Mouse (Mus musculus) activated CD4-positive, CD25-positive, alpha-beta regulatory T cell, adult 4 months (primary cell): Measurements from ENCODE around the gene Lgmn. TPM values are rescaled to one million over a fixed set of nuclear protein-coding genes. Genes with fewer than 3 reads are reported as not detected.

Experiments
- ATAC-seq: one replicate; pipeline ENCODE4 v1.8.0; 2017
- polyA plus RNA-seq, 2 experiments: library from polyadenylated mRNA; unstranded; fragments of 100-300 nt; shearing (Covaris generic); gene quantifications; one replicate each; pipeline ENCODE4 v1.2.1; 2017

The Lgmn gene
- polyA plus RNA-seq, 2 experiments from 2014 or later = 31.0 to 34.5 TPM

DNA sequence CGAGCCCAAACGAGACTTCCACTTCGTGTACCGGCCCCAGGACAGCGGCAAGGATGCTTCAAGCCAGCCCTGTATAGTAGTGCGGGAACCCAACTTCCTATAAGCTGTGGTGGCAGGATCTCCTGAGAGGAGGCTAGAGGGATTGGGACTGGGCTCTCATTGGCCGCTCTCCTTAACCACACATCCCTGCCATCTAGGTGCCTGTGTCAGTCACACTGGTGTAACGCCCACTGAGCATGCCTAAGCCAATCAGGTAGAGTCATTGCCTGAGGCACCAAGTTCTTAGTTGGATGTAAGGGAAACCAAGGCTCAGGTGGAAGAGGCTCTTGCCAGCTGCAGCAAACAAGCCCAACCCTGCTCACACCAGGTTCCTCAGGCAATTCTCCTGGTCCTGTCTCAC is 49.6 kb downstream of the Lgmn start:
- ATAC-seq = no peak

DNA sequence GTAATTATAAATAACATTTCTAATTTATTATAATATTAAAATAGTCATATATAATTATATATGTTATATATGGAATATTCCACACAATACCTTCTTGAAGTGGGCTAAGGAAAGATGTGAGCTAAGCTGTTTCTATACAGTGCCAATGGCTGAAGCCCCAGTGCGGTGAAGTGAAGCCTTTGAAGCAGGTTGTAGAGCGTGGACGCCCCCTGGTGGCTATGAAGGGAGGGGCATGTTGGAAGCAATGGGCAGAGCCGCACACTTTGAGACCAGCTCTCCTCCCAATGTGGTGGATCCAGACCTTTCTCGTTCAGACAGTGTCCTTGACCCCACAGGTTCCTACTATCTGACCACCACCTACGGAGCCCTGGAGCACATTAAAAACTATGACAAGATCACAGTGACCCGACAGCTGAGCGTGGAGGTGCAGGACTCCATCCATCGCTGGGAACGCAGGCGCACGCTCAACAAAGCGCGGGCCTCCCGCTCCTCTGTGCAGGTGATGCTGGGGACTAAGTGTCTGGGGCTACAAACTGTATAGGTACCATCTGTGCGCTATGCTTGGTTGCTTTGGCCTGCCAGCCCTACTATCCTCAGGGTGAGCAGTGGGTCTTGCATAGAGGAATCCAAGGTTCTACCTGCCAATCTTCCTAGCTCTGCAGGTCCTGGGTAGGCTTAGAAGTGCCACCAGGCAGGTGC is 52.2 kb downstream of the Lgmn start:
- ATAC-seq = peak; percentile 79

DNA sequence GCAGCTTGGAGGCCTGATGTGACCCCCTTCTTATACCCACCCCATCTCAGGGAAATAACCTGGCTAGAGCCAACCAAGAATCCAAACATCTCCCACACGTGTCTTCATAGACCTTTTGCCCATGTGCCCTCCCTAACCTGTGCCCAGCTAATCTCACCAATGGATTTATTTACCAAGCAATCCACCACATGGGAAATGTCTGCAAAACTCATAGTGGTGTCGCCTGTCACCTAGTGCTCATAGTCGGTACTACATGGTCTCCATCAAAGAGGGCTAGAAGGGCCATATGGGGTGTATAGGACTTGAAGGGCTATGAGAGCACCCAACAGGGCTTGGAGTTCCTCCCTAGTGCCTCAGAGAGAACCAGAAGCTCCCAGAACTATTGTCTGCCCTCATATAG is 54.8 kb downstream of the Lgmn start:
- ATAC-seq = peak; percentile 54

DNA sequence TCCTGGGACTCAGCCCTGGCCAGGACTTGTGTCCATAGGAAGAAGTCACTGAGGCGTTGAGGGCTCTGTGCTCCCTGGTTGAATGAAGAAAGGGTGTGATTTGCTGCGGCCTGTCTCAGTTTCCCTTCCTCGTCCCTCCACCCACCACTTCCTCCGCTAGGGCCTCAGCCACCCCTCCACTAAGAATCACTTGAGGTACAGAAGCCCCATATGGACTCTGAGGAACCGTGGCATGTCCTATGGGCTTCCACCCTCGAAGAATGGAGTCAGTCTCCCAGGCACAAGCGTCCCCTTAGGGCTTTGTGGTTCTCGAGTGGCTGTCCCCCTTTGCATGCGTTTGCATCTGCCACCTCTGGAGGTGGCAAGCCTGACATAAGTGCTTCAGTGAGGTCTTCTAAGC is 56.3 kb downstream of the Lgmn start:
- no peak for ATAC-seq

DNA sequence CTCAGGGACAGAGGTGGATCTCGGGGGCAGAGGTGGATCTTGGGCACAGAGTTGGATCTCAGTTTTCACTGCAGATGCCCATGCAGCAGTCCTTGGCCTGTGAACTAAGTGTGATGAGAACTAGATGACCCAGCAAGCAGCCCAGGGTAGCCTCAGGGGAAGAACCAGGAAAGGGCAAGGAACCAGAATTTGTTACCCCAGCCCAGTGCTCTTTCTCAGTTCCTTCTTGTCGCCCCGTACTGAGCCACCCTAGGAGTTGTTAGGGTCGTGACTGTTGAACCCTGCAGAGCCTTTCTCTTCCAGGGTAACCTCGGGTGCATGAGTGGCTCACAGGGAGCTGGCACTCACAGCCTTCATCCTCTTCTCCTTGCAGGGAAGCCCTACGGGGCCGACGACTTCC is 57.4 kb downstream of the Lgmn start:
- ATAC-seq = no peak

DNA sequence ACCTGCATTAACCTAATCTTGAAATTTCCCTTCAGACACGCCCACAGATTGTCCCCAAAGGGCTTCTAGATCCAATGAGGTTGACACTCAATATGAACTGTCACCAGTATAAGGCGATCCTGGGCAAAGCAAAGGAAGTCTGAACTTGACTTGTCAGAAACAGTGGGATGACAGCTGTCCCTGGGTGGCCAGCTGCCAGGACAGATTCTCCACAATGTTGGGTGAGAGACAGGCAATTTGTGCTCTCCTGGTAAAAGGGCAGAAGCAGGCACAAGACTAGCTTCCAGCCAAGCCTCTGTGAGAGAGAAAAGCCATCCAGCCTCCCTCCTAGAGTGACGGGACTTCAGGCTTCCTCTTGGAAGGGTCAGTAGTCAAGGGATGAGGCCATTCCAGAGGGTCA is 67.3 kb downstream of the Lgmn start:
- no peak for ATAC-seq

DNA sequence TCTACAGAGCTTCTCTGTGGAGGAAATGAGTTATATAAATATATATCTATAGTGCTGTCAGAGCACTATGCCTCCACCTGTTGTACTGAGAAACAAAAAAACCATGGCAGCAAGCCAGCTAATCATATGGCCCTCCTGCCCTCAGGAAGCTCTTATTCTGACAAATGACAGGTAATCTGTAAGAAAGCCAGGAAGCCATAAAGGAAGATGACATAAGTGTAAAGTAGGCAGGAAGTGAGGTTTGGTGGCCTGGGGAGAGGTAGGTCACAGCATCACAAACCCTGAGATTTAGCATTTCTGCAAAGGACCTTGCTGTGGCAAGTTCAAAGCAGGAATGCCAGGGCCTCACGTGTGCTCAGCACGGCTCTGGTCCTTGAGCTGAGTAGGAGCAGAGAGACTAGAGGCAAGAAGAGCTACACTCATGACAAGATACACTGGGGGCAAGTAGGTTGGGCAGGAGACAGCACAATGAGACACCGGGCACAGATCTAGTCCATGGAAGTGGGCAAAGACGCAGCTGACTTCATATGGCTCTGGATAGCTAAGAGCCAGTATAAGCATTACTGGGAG is 68.6 kb downstream of the Lgmn start:
- ATAC-seq = peak; percentile 73

DNA sequence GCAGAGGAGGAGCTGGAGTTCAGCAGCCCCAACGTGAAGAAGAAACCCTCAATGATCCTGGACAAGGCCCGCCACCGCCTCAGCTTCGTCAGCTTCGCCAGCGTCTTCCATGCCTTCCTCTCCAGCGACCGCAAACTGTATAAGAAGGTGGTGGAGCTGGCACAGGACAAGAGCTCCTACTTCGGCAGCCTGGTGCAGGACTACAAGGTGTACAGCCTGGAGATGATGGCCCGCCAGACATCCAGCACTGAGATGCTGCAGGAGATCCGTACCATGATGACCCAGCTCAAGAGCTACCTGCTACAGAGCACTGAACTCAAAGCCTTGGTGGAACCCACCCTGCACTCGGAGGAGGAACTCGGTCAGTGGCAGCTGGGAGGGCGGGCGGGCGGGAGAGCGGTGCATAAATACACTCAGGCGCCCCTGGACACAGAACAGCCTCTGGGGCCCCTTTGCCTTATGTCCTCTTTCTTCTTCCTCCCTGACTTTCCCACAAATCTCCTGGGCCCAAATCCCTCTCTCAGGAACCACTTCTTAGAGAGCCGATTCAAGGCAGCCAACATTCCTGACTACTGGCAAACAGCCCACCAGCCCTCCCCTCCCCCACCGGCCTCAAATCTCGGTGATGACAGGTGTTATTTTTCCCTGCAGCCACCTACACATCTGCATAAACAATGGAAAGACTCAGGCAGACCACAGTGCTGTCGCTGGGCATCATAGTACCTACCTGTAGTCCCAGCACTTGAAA is 70.0 kb downstream of the Lgmn start:
- ATAC-seq = no peak

DNA sequence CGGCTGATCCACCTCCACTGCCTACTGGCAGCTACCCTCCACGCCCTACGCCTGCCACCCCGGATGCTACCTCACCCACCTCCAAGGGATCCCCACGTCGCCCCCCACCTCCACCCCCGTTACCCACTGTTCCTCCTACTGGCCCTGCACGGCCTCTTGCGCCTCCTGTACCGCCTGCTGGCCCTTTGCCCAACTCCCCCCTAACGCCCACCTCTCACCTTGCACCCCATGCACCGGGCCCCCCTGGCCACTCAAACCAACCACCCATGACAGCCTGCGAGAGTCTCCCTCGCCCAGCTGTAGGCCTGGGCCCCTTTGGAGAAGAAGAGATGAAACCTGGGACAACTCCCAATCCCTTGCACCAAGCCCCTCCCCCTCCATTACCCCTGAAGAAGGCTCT is 71.1 kb downstream of the Lgmn start:
- ATAC-seq = peak; percentile 11

DNA sequence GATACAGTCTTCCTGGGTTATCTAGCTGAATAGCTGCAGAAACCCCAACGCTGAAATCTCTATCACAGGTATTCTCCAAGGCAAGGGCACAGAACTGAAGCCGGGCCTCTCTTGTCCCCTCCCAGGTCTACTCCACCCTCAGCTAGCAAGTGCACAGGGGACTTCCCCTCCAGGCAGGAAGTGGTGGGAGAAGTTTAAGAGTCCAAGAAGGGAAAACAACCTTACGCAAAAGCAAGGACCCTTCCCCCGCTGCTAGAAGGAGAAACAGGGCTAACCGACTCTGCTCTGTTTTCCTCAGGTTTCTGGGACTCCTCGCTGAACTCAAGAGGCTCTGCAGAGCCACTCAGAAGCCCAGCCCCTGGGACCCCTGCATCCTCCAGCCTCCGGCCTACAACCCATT is 71.5 kb downstream of the Lgmn start:
- ATAC-seq = peak; percentile 81

DNA sequence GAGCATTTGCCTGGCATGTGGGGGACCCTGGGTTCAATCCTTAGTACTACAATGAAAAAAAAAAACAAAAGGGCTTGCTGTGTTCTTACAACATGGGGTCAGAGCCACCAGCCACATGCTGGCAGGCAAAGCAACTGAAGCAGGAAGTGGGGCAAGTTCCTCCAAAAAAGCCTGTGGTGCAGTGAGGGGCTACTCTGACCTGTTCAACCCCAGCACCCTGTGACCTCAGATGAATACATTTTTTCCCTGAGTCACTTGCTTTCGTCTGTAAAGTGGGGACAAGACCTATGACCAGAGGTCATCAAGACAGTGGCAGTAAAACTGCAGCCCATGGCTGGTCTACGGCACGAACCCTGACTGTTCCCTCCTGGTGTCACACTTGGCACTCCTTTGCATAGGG is 72.5 kb downstream of the Lgmn start:
- ATAC-seq = no peak

DNA sequence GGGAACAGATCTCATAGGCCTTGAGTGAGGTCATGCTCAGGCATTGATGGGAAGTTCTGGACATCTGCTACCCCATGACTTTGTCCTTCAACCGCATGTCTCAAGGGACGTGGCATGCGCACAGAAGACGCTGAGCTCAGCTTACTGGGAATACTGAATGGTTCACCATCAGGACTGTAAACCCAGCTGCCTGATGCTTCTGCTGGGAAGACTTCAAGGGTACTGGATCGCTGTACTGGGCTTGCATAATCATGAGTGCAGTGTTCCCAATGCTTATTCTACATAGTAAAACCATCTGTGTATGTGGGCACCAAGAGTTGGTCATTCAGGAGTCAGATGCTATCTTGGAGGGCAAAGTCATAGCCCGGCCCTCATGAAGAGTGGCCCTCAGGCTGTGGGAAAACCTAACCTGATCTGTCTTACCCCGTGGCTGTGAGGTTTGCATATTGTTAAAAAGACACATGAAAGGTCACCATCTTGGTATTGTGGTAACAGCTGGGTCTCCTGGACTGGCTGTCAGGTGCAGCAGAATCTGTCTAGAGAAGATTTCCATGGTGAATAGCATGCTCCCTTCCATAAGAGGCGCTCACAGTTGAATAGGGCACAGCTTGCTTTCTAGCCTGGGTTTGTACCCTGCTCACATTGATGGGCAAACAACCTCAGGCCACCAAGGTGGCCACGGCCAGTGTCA is 73.3 kb downstream of the Lgmn start:
- ATAC-seq = no peak

DNA sequence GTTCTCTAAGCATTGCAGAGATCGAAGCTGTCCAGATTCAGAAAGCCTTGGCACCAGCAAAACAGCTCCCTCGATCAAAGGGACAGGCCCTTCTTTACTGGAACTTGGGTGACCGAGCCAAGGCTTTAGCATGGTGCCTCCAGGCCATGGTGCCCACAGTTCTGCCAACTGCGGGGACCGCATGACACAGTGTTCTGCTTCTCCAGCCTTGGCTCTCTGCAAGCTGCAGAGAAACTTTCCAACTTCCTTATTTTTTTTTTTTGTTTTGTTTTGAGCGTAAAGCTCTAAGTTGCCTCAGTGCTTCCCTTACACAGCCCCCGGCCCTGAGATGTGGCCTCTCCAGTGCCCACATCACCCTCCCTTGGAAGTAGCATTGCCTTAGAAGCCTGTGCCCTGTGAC is 74.6 kb downstream of the Lgmn start:
- no peak for ATAC-seq

DNA sequence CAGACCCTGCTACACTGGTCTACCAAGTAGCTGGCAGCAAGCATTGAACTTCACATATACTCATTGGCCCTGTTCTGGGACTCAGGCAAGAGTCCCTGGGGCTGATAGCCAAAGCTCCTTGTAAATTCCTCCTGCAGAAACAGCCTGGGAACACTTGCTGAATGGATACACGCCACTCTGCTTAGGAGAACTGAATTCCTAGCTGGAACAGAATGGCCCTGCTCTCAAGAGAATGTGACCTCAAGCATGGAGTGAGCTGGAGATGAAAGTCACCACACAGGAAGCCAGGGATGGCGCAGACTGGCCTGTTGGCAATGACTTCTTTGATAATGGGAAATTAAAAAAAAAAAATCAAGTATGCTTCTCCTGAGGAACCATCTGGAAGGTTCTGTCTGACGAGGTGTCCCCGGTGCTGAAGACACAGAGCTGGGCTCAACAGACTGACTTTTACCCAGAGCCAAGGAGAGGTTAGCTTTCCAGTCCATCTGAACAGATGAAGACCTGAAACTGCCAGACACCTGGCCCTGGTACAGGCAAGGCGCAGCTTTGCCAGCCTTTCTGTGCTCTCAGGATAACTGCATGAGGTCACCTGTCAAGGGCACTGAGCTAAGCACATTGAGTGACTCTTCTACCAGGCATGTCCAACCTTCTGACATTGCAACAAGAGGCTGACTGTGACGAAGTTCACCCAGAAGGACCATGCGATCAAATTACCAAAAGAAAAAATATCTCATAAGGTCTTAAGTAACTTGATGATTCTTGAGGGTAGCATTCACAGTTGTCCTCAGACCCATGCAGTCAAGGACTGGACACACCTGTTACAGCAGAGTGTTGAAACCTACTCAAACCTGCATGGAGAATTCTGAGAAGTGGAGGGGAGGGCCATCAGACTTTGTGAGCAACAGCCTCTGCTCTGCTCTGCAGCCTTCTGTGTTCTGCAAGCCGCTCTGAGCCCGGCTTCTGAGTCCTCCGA is 78.1 kb downstream of the Lgmn start:
- ATAC-seq = no peak

DNA sequence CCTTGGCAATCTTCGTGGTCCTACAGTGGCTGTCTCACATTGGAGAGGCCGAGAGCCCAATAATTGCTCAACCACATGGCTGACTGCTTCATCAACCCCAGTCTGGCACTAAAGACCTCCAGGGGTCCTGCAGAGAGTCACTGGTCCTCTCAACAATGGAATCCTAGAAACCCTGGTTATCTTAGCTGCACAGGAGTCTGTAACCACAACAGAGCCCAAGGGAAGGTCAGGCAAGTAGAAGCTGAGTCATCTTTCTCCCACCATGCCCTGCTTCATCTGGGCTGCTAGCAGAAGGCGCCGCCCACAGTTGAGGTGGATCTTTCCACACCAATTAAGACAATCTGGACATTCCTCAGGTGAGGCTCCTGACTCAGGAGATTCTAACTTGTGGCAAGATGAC is 80.2 kb downstream of the Lgmn start:
- no peak for ATAC-seq

DNA sequence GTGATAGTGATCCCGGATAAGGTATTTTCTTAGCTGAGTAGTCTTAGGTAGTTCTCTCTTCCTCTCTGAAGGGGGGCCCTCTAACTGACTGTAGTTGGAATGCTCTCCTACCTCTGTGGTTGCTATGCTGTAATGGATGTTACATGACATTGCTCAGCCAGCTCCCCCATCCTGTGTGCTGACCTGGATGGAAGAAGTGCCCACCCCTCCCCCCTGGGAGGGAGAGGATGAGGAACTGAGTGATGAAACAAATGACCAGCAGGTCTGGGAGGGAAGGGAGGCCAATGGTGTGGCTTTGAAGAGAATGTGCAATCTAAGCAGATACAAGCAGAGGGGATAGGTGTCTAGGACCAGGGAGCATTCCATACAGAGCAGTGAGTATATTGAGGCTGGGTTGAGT is 82.8 kb downstream of the Lgmn start:
- no peak for ATAC-seq

DNA sequence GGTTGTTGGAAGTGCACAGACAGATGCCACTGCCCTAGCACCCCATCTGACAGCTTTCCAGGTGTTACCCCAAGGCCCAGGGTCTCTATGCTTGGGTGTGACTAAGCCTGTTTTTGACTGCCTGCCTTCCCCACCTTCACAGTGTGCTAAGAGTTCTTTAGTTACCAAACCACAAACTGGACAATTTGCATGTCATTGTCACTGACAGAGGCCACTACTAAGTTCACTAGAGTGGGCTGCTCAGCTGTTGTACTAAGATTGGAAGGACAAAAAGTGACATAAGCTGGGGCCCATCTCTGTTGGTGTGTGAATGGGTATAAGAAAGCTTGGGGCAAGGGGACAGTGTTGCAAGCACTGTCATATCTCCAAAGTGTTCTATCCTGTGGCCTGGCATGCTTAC is 83.8 kb downstream of the Lgmn start:
- no peak for ATAC-seq

DNA sequence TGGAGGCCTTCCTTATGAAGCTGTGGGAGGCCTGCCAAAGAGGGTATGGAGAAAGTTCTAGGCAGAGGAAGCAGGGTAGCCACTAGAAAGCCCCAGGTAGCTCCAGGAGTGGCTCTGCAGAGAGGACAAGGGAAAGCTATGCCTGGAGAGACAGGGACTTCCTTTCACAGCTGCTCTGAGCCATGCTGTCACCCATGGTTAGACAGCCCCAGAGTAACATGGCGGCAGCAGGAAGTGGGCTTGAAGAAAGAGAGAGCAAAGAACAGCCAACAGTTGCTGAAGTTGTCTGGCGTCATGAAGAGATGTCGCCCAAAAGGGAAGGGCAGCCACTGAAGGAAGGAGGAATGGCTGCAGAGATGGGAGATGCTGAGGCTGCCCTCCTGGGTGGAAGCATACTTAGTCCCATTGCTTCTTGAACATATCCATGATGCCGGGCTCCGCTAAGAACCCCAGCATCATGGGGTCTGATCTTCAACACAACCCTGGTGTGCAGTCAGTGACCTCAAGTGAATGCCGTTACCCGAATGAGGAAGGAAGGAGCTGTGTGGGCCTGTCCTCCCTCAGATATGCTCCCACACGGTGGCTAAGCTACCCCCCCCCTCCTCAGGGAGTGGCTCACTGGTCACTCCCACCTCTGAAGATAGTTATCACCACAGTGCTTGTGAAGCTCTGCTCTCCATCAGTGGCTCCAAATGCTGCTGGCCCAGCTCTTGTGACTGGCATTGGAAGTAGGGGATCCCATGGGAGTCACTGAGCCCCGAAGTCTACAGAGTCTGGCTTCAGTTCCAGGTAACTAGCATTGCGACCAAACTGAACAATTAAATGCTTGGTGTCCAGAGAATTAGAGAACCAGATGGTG is 85.3 kb downstream of the Lgmn start:
- ATAC-seq = no peak

DNA sequence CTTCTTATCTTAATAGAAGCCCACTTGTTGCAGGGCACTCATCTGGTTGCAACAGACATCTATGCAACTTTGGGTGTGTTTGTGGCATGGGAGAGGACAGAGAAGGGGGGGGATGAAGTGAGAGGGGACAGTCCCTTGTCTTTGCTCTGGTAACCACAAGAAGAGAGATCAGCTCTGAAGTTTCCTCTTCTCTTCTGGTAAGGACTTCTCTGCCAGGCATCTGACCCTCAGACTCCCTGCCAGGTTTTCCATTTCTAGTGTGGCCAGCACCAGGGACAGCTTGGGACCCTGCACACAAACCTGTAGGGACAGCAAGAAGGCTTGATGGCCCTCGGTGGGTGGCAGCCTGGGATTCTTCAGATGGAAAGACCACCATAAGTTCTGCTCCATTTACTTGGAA is 88.6 kb downstream of the Lgmn start:
- peak; percentile 93 for ATAC-seq

DNA sequence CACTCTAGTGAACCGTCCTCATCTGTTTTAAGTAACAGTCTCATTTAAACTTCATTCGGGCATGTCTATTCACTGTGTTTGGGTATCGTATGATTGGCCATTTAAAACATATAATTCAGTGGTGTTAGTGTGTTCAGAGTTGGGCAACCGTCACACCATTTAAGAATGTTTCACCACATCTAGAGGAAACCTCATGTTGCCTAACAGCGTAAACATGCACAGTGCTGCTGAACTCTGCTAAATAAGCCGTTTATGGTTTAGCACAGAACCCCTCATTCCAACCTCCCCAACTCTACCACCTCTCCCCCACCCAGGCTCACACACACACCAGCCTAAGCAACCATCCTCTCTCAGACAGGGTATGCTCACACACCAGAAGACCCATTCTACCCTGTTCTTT is 91.2 kb downstream of the Lgmn start:
- ATAC-seq = no peak

DNA sequence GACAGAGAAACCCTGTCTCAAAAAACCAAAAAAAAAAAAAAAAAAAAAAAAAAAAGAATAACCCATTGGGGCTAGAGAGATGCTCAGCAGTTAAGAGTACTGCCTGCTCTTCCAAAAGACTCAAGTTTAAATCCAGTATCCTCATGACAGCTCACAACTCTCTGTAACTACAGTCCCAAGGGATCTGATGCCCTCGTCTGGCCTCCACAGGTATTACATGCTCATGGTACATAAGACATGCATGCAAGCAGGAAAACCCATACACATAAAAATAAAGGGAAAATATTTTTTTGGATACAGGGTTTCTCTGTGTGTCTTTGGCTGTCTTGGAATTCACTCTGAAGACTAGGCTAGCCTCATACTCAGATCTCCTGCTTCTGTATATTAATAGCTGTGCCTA is 93.1 kb downstream of the Lgmn start:
- peak; percentile 38 for ATAC-seq
